Mouse (Mus musculus): Measurements from ENCODE around the gene Mak. TPM values are rescaled to one million over a fixed set of nuclear protein-coding genes. Genes with fewer than 3 reads are reported as not detected.

The Mak gene
- total and polyA plus RNA-seq, 2 experiments from 2014 or later = 1.1 to 2.2 TPM

DNA sequence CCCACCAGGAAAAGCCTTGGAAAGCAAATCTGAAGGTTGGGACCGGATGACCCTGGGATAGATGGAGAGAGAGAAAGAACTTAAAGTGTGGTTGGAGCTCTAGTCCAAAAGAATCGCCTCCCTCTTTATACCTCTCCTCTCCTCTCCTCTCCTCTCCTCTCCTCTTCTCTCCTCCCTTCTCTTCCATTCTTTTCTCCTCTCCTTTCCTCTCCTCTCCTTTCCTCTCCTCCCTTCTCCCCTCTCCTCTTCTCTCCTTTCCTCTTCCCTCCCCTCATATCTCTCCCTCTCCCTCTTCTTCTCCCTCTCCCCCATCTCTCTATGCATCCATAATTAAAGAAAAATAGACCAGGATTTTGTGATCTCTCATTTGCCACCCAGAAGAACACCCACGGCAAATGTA, 31.4 kb upstream of the Mak start, which contains the start of gene Gcm2:
Gene Gcm2, minus strand, starts transcription at position 101 of the 400 bp plus-strand sequence.
- Histone ChIP-seq H3K27ac (ENCODE audit: low read depth, low read length) (no peak within 1 kb of the TSS), H3K4me2 (ENCODE audit: low read depth, low read length, poor library complexity, severe bottlenecking) (no peak within 1 kb of the TSS), H3K4me1 (ENCODE audit: insufficient read depth, low read length) (no peaks in the 10 kb centered on the region), H3K9ac (replicated peaks; ENCODE audit: low read length, poor library complexity, severe bottlenecking) (no peak within 1 kb of the TSS), H3K36me3 (ENCODE audit: insufficient read depth, low read length) (no peaks in the 10 kb centered on the region), H3K9me3 (ENCODE audit: low read length) (no peaks in the 10 kb centered on the region), H3K4me3 (ENCODE audit: low read depth, low read length) (no peak within 1 kb of the TSS), H3K27me3 (ENCODE audit: insufficient read depth, low read length) (peaks cover 8% of the 10 kb centered on the region; the same call in 1 of the 2 replicates)
- no peak for ATAC-seq (ENCODE audit: low FRiP score)
- 84% methylated on average over 2 of the region's 3 CpGs for WGBS
- no peak for DNase-seq (ENCODE audit: low spot score)
- no peak for TF ChIP-seq CTCF (IDR thresholded peaks at IDR 0.05)

DNA sequence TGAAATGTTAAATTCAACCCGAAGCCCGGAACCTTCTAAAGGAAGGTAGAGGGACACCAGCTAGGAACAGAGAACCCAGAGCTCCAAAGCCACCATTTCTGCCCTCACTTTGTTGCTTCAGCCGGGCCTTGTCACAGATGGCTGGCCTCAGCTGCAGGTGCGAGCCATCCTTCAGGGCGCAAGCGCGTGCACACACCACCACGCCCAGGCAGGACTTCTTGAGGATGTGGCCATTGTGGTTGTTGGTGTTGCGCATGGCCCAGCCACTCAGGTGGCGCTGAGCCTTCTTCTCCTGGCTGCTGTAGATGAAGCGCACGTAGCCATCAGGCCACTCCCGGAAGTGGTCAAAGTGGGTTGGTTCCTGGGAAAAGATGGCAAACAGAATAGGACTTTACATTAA, 26.0 kb upstream of the Mak start:
- 96% methylated on average over 13 of the region's 13 CpGs for WGBS
- DNase-seq (ENCODE audit: low spot score) = no peak
- no peak for TF ChIP-seq CTCF (IDR thresholded peaks at IDR 0.05)
- Histone ChIP-seq H3K36me3 (ENCODE audit: insufficient read depth, low read length) (no peaks in the 10 kb centered on the region), H3K4me3 (ENCODE audit: low read depth, low read length) (no peak overlapping the region), H3K4me1 (ENCODE audit: insufficient read depth, low read length) (no peaks in the 10 kb centered on the region), H3K9me3 (ENCODE audit: low read length) (no peaks in the 10 kb centered on the region), H3K27me3 (ENCODE audit: insufficient read depth, low read length) (no peaks in the 10 kb centered on the region), H3K27ac (ENCODE audit: low read depth, low read length) (no peak overlapping the region), H3K4me2 (ENCODE audit: low read depth, low read length, poor library complexity, severe bottlenecking) (no peak overlapping the region), H3K9ac (replicated peaks; ENCODE audit: low read length, poor library complexity, severe bottlenecking) (no peak overlapping the region)
- ATAC-seq (ENCODE audit: low FRiP score) = no peak

DNA sequence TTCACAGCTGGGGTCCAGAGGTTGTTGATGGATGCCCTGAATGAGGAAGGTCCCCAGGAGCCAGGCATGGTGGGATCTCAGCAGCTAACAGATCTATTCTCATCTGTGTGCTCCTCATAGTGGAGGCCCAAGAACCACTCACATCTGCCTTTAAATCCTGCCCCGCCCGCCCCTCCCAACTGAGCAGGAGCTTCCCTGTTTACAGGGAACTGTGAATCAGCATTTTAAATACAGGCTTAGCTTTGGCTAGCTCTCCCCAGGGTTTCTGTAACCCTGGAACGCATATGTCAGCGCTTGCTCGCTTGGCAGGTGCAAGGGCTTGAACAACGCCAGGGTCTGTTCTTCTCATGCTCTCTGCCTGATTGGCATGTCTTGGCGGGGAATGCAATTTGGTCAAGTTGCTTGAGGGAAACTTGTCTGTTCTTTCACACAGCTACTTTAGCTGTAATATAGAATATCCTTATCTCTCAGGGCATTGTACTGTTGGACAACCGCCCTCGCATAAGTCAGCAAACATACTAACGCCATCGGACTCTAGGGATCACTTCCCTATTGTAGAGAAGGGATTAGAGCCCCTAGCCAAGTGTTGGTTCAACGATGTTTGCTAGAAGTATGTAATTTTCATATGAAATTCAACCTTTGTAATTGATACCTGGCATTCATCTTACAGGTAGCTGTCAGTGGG, 24.5 kb upstream of the Mak start:
- H3K4me1 ChIP-seq (ENCODE audit: insufficient read depth, low read length) = no peaks in the 10 kb centered on the region
- H3K36me3 ChIP-seq (ENCODE audit: insufficient read depth, low read length) = no peaks in the 10 kb centered on the region
- no peak for ATAC-seq (ENCODE audit: low FRiP score)
- no peaks in the 10 kb centered on the region for H3K9me3 ChIP-seq (ENCODE audit: low read length)
- no peak for TF ChIP-seq CTCF (IDR thresholded peaks at IDR 0.05)
- no peak overlapping the region for H3K27ac ChIP-seq (ENCODE audit: low read depth, low read length)
- 67% methylated on average over 12 of the region's 12 CpGs for WGBS
- no peak overlapping the region for H3K4me3 ChIP-seq (ENCODE audit: low read depth, low read length)
- no peak for DNase-seq (ENCODE audit: low spot score)
- no peak overlapping the region for H3K4me2 ChIP-seq (ENCODE audit: low read depth, low read length, poor library complexity, severe bottlenecking)
- no peak overlapping the region for H3K9ac ChIP-seq (replicated peaks; ENCODE audit: low read length, poor library complexity, severe bottlenecking)
- H3K27me3 ChIP-seq (ENCODE audit: insufficient read depth, low read length) = no peaks in the 10 kb centered on the region

DNA sequence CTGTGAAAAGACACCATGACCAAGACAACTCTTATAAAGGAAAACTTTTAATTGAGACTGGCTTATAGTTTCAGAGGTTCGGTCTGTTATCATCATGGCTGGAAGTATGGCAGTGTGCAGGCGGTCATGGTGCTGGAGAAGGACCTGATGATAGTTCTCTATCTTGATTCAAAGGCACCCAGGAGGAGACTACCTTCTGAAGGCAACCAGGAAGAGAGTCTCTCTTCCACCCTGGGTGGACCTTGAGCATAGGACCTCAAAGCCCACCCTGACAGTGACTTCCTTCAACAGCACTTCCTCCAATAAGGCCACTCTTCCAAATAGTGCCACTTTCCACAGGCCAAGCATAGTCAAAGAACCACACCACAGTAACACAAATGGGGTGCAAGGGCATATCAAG, 20.5 kb upstream of the Mak start:
- Histone ChIP-seq H3K9me3 (ENCODE audit: low read length) (no peaks in the 10 kb centered on the region), H3K4me1 (ENCODE audit: insufficient read depth, low read length) (no peaks in the 10 kb centered on the region), H3K4me2 (ENCODE audit: low read depth, low read length, poor library complexity, severe bottlenecking) (no peak overlapping the region), H3K27ac (ENCODE audit: low read depth, low read length) (no peak overlapping the region), H3K36me3 (ENCODE audit: insufficient read depth, low read length) (no peaks in the 10 kb centered on the region), H3K27me3 (ENCODE audit: insufficient read depth, low read length) (no peaks in the 10 kb centered on the region), H3K9ac (replicated peaks; ENCODE audit: low read length, poor library complexity, severe bottlenecking) (no peak overlapping the region), H3K4me3 (ENCODE audit: low read depth, low read length) (no peak overlapping the region)
- WGBS = 94% methylated on average over 2 of the region's 2 CpGs
- ATAC-seq (ENCODE audit: low FRiP score) (no peak), DNase-seq (ENCODE audit: low spot score) (no peak)
- TF ChIP-seq CTCF (IDR thresholded peaks at IDR 0.05) = no peak

DNA sequence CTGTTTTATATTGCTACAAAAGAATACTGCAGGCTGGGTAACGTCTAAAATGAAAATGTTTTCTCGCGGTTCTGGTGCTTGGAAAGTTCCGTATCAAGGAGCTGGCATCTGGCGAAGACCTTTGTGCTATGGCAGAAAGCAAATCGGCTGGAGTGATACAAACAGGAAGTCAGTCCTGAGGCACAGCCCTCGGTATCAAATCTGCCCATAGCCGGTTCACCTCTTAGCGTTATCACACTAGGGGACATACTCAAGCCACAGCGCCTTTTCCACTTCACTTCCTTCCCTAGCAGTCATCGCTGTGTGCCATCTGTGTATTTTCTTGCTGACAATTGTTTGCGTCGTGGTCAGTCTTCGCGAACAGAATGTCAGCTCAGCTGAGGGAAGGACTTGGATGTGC, 18.8 kb upstream of the Mak start:
- no peak overlapping the region for H3K9ac ChIP-seq (replicated peaks; ENCODE audit: low read length, poor library complexity, severe bottlenecking)
- H3K36me3 ChIP-seq (ENCODE audit: insufficient read depth, low read length) = no peaks in the 10 kb centered on the region
- 91% methylated on average over 15 of the region's 15 CpGs for WGBS
- DNase-seq (ENCODE audit: low spot score) (no peak), ATAC-seq (ENCODE audit: low FRiP score) (no peak)
- no peaks in the 10 kb centered on the region for H3K27me3 ChIP-seq (ENCODE audit: insufficient read depth, low read length)
- no peak overlapping the region for H3K4me3 ChIP-seq (ENCODE audit: low read depth, low read length)
- TF ChIP-seq CTCF (IDR thresholded peaks at IDR 0.05) = no peak
- no peak overlapping the region for H3K27ac ChIP-seq (ENCODE audit: low read depth, low read length)
- no peaks in the 10 kb centered on the region for H3K9me3 ChIP-seq (ENCODE audit: low read length)
- H3K4me2 ChIP-seq (ENCODE audit: low read depth, low read length, poor library complexity, severe bottlenecking) = no peak overlapping the region
- no peaks in the 10 kb centered on the region for H3K4me1 ChIP-seq (ENCODE audit: insufficient read depth, low read length)

DNA sequence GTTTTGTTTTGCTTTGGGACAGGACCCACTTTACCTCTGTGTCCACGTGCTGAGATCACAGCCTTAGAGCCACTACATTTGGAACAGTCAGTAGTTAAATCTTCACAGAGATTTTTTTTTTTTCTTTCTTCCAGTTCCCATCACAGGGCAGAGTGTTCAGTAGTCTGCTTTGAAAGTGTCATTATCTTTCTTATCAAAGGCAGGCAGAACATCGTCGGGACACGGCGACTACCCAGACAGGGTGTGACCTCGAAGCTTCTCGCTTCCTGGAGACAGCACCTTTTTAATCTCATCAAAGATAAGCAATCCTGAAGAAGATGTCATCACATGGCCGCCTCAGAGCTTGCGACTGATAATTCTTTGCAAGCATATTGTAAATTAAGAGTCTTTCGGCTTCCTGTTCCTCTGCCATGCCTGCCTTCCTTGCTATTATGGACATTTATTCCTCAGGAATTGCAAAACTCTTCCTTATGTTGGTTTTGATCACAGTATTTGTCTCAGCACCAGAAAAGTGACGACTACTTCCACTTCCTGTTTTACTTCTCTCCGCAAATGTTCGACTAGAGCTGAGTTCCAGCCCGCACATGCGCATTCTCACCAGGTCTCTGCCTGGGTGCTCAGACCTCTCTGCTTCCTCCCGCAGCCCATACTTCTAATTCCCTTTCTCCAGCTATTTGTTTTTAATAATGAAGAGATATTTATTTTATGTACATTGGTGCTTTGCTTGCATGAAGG, 18.0 kb upstream of the Mak start:
- TF ChIP-seq CTCF (IDR thresholded peaks at IDR 0.05) = no peak
- H3K27me3 ChIP-seq (ENCODE audit: insufficient read depth, low read length) = no peaks in the 10 kb centered on the region
- no peak overlapping the region for H3K4me2 ChIP-seq (ENCODE audit: low read depth, low read length, poor library complexity, severe bottlenecking)
- H3K27ac ChIP-seq (ENCODE audit: low read depth, low read length) = no peak overlapping the region
- H3K9ac ChIP-seq (replicated peaks; ENCODE audit: low read length, poor library complexity, severe bottlenecking) = no peak overlapping the region
- no peaks in the 10 kb centered on the region for H3K4me1 ChIP-seq (ENCODE audit: insufficient read depth, low read length)
- no peaks in the 10 kb centered on the region for H3K36me3 ChIP-seq (ENCODE audit: insufficient read depth, low read length)
- DNase-seq (ENCODE audit: low spot score) (no peak), ATAC-seq (ENCODE audit: low FRiP score) (no peak)
- no peaks in the 10 kb centered on the region for H3K9me3 ChIP-seq (ENCODE audit: low read length)
- H3K4me3 ChIP-seq (ENCODE audit: low read depth, low read length) = no peak overlapping the region
- WGBS = 76% methylated on average over 16 of the region's 16 CpGs

Data from midbrain, postnatal 0 days (tissue).